Mouse (Mus musculus): ENCODE results near the gene Pcgf3. TPM values are rescaled to one million over a fixed set of nuclear protein-coding genes. Genes with fewer than 3 reads are reported as not detected.

The Pcgf3 gene
- polyA plus RNA-seq, 1 experiment = 11.1 TPM

DNA sequence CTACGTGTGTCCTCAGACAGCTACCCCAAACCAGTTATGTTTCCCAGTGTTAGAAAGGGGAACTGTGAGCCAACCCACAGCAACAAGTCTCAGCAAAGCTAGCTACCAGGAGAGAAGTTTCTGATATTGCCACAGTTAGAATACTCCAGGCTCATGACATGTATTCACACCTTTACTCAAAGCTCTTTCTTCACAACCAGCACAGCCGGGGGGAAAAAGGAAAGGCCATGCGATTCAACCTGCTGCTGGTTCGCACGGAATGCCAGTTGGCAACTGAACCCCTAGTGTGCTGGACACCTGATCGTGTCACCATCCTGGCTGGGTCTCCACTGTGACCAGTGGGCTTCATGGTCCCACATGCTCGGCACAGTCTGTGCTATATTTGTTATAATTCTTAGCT, 13.2 kb upstream of the Pcgf3 start:
- DNase-seq = no peak
- Histone ChIP-seq H3K4me1 (ENCODE audit: control insufficient read depth, insufficient read depth, low read length) (peaks cover 8% of the 10 kb centered on the region), H3K4me3 (replicated peaks; ENCODE audit: extremely low read depth, low read depth, low read length) (no peak overlapping the region)
- TF ChIP-seq POLR2A (IDR thresholded peaks at IDR 0.05; ENCODE audit: borderline replicate concordance, extremely low read depth, low read depth, low read length) (no peak), CTCF (IDR thresholded peaks at IDR 0.05; ENCODE audit: insufficient read depth, low read length) (no peak)
- 84% methylated on average over 7 of the region's 7 CpGs for WGBS

DNA sequence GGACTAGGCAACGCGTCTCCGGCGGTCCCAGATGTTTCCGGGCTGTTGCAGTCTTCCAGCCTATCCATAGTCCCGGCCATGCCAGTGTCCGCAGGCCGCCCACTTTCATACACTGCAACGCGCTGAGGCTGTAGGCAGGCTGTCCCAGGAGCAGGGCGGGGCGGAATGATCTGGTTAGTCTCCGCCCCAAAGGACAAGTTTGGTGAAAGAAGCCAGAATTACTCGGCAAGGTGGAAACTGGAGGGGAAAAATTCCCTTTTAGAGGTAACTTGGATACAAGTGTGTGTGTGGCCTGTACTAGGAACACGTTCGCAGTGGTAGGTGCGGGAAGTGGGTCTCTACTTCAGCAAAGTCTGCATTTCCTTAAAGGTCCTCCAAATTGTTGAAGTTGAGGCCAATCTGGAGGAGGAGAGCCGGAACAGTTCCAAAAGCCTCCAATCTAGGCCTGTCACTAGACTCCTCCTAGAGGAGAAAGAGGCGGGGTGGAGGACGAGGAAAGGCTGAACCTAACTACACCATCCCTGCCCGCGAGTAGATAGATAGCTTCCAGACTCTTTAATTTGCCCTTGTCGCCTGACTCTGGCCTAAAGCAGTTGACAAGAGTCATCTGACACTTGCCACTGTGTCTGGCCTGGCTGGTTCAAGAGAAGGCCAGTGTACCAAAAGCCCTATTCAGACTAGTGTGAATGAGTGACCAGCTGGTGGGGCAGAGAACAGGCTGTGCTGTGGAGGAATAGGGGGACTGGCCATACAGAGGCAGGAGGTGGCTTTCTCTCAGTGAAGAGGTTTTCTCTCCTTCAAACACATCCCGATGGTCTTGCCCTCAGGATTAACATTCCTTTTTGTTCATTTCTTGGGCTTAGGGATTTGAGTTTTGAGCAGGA, 12.0 kb upstream of the Pcgf3 start, which contains the start of gene Mfsd7a:
TSS of gene Mfsd7a (minus strand) at position 107 of the 884 bp plus-strand sequence.
- Histone ChIP-seq H3K4me1 (ENCODE audit: control insufficient read depth, insufficient read depth, low read length) (peaks cover 8% of the 10 kb centered on the region), H3K4me3 (replicated peaks; ENCODE audit: extremely low read depth, low read depth, low read length) (peak within 1 kb of the TSS; percentile 45)
- WGBS = 14% methylated on average over 24 of the region's 24 CpGs
- TF ChIP-seq CTCF (IDR thresholded peaks at IDR 0.05; ENCODE audit: insufficient read depth, low read length) (no peak), POLR2A (IDR thresholded peaks at IDR 0.05; ENCODE audit: borderline replicate concordance, extremely low read depth, low read depth, low read length) (0 out of 2 replicates have a peak, but pooled peaks have one; percentile 32)
- peak; percentile 70 for DNase-seq

DNA sequence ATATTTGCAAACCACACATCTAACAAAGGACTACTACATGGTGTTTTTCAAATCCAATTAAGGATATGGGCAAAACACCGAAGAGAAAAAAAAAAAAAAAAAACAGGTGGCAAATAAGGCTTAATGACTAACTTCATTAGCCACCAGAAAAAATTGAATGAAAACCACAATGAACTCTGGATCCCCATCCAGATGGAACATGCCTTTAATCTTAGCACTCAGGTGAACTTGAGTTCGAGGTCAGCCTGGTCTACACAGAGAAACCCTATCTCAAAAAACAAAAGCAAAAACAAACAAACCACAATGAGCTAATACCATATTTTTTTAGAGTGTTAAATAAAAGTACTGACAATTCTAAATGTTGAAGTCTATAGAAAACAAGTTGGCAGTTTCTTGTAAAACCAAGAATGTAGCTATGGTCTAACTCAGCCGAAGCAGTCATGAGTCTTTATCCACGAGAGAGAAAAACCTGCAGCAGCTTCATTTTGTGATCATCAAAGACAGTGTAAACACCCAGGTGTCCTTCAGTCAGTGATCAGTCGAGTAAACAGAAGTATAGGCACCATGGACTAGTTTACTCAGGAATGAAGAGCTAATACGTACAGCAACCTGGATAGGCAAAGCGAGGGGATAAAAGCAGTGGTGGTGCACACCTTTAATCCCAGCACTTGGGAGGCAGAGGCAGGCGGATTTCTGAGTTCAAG, 10.0 kb upstream of the Pcgf3 start:
- no peak overlapping the region for H3K4me3 ChIP-seq (replicated peaks; ENCODE audit: extremely low read depth, low read depth, low read length)
- H3K4me1 ChIP-seq (ENCODE audit: control insufficient read depth, insufficient read depth, low read length) = peaks cover 8% of the 10 kb centered on the region
- no peak for DNase-seq
- 73% methylated on average over 8 of the region's 8 CpGs for WGBS
- TF ChIP-seq CTCF (IDR thresholded peaks at IDR 0.05; ENCODE audit: insufficient read depth, low read length) (no peak), POLR2A (IDR thresholded peaks at IDR 0.05; ENCODE audit: borderline replicate concordance, extremely low read depth, low read depth, low read length) (no peak)

DNA sequence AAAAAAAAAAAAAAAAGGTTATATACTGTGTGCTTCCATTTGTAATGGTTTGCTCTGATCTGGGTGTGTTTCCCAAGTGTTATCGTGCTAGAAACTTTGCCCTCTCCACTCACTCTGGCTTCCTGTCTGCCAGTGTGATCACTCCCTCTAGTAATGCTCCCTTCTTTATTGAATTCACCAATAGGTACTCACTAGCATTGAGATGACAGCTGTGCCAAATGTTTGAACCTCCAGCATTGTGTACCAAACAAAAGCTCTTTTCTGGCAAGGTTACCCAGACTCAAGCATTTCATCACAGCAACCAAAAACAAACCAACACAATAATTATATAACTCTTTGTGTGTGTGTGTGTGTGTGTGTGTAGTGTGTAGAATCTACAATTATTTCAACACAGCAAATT, 9.4 kb upstream of the Pcgf3 start:
- 64% methylated on average over 1 of the region's 1 CpGs for WGBS
- TF ChIP-seq CTCF (IDR thresholded peaks at IDR 0.05; ENCODE audit: insufficient read depth, low read length) = no peak
- no peak for TF ChIP-seq POLR2A (IDR thresholded peaks at IDR 0.05; ENCODE audit: borderline replicate concordance, extremely low read depth, low read depth, low read length)
- no peak for DNase-seq
- no peak overlapping the region for H3K4me3 ChIP-seq (replicated peaks; ENCODE audit: extremely low read depth, low read depth, low read length)
- peaks cover 8% of the 10 kb centered on the region for H3K4me1 ChIP-seq (ENCODE audit: control insufficient read depth, insufficient read depth, low read length)

DNA sequence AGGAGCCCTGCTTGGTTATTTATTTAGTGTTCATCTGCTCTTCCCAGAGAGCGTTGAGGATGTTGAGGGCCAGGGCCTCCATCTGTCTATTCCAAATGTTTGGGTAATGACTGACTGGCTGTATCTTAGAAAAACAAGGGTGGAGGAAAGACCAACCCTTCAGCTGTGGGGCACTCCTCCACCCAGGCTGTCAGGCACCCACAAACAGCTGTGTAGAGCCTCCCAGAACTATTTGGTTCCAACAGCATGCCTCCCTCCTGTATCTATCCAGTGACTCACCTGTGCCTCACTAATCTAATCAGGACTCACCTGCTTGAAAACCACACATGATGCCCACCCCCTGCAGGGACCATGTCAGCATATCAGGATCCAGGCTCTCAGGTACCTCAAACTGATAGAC, 8.6 kb upstream of the Pcgf3 start:
- Histone ChIP-seq H3K4me3 (replicated peaks; ENCODE audit: extremely low read depth, low read depth, low read length) (no peak overlapping the region), H3K4me1 (ENCODE audit: control insufficient read depth, insufficient read depth, low read length) (peaks cover 8% of the 10 kb centered on the region)
- DNase-seq = no peak
- TF ChIP-seq CTCF (IDR thresholded peaks at IDR 0.05; ENCODE audit: insufficient read depth, low read length) (no peak), POLR2A (IDR thresholded peaks at IDR 0.05; ENCODE audit: borderline replicate concordance, extremely low read depth, low read depth, low read length) (no peak)
- WGBS = 69% methylated on average over 1 of the region's 1 CpGs

DNA sequence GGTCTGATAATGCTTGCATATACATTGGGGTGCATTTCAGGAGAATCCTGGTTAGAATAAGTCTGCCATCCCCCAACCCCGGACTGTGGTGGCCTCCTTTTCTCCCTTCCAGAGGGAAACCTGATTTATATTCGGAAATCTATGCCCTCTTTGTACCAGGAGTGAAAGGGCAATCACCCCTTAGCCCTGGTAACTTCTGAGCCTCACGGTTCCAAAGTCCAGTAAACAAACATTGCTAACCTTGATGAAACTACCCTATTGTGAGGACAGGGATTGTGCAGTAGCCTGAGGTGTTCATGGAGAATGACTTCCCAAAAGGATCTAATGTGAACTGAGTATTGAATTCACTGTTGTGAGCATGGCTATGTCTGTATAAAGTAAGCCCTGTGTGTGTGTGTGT, 6.9 kb upstream of the Pcgf3 start:
- no peak for DNase-seq
- WGBS = 36% methylated on average over 3 of the region's 3 CpGs
- TF ChIP-seq CTCF (IDR thresholded peaks at IDR 0.05; ENCODE audit: insufficient read depth, low read length) (no peak), POLR2A (IDR thresholded peaks at IDR 0.05; ENCODE audit: borderline replicate concordance, extremely low read depth, low read depth, low read length) (no peak)
- no peak overlapping the region for H3K4me3 ChIP-seq (replicated peaks; ENCODE audit: extremely low read depth, low read depth, low read length)
- peaks cover 5% of the 10 kb centered on the region; the same call in 1 of the 2 replicates for H3K4me1 ChIP-seq (ENCODE audit: control insufficient read depth, insufficient read depth, low read length)

DNA sequence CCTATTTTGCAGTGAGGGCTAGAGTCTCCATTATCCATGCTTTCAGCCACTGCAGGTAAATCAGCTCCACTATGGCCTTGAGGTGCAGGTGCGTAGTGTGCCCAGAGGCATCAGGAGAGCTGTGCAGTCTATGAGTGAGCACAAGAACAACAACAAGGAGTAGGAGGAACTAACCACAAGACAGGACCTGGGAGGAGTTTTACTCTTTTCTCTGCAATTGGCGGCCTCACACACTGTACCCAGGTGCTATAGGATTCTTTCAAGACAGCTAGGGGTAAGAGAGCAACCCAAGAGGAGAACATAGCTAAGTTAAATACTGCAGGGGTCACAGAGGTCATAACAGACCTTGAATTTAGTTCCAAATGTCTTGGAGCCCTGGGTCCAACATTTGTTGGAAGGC, 2.3 kb upstream of the Pcgf3 start:
- 87% methylated on average over 2 of the region's 2 CpGs for WGBS
- no peak for TF ChIP-seq CTCF (IDR thresholded peaks at IDR 0.05; ENCODE audit: insufficient read depth, low read length)
- TF ChIP-seq POLR2A (IDR thresholded peaks at IDR 0.05; ENCODE audit: borderline replicate concordance, extremely low read depth, low read depth, low read length) = no peak
- Histone ChIP-seq H3K4me3 (replicated peaks; ENCODE audit: extremely low read depth, low read depth, low read length) (no peak overlapping the region), H3K4me1 (ENCODE audit: control insufficient read depth, insufficient read depth, low read length) (peaks cover 12% of the 10 kb centered on the region)
- no peak for DNase-seq

DNA sequence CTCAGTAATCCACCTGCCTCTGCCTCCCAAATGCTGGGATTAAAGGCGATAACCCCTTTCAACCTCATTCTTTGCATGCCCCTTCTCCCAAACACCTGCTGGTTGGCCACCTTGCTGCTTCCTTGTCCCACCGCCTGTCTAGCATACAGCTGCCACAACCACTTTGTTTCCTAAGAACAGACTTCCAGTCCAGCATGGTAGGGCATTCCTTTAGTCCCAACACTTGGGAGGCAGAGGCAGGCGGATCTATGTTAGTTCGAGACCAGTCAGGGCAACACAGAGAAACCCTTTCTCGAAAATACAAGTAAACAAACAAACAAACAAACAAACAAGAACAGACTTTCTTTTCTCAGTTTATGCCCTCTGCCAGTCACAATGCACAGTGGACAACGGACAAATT, 571 bp upstream of the Pcgf3 start:
- peaks cover 13% of the 10 kb centered on the region for H3K4me1 ChIP-seq (ENCODE audit: control insufficient read depth, insufficient read depth, low read length)
- no peak for TF ChIP-seq POLR2A (IDR thresholded peaks at IDR 0.05; ENCODE audit: borderline replicate concordance, extremely low read depth, low read depth, low read length)
- TF ChIP-seq CTCF (IDR thresholded peaks at IDR 0.05; ENCODE audit: insufficient read depth, low read length) = no peak
- peak overlapping the region; percentile 70 for H3K4me3 ChIP-seq (replicated peaks; ENCODE audit: extremely low read depth, low read depth, low read length)
- WGBS = 38% methylated on average over 6 of the region's 6 CpGs
- no peak for DNase-seq

DNA sequence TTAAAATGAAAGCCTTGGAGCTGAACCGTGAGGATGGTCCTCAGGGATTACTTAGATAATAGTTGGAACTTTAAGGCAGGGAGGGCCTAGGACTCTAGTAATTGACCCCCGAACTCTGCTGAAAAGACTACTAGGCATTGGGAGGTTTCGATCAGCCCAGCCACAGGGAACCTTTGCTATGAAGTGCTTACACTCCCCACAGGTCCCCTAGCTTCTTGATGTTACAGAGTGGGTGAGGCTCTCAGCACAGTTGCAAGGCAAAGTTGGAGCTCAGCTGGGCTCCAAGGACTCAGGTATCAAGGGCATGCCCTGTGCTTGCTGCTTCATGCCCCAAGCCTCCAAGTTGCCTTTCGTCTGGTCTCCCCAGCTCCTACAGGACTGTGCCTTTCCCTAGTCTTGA, 1.4 kb downstream of the Pcgf3 start:
- peaks cover 19% of the 10 kb centered on the region for H3K4me1 ChIP-seq (ENCODE audit: control insufficient read depth, insufficient read depth, low read length)
- no peak for DNase-seq
- H3K4me3 ChIP-seq (replicated peaks; ENCODE audit: extremely low read depth, low read depth, low read length) = peak overlapping the region; percentile 6
- WGBS = 24% methylated on average over 4 of the region's 4 CpGs
- TF ChIP-seq POLR2A (IDR thresholded peaks at IDR 0.05; ENCODE audit: borderline replicate concordance, extremely low read depth, low read depth, low read length) = no peak
- TF ChIP-seq CTCF (IDR thresholded peaks at IDR 0.05; ENCODE audit: insufficient read depth, low read length) = no peak
